Mouse (Mus musculus) induced T-regulatory cell, adult 2 months (primary cell): ENCODE results near the gene Ier5.

ENCODE experiments used
- DNase-seq: peaks from one replicate; pipeline ENCODE4 v3.0.0-alpha.2; 2012; ENCODE audit warnings: low read depth

Ier5 gene

DNA sequence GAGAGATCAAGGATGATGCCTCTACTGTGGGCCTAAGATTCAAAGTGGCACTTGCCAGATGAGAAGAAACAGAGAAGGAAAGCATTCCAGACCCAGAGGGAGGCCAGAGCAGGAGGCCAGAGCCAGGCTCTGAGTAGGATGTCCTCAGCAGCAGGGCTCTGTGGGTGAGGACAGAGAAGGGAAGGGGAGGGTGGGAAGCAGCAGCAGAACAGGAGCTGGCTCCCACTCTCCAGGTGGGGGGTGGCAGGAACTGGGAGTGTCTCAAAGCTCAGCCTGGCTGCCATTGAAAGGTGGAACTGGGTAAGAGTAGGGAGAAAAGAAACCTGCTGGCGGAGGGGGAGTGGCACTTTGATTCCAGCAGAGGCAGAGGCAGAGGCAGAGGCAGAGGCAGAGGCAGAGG, 46.1 kb downstream of the Ier5 start:
- no peak for DNase-seq

DNA sequence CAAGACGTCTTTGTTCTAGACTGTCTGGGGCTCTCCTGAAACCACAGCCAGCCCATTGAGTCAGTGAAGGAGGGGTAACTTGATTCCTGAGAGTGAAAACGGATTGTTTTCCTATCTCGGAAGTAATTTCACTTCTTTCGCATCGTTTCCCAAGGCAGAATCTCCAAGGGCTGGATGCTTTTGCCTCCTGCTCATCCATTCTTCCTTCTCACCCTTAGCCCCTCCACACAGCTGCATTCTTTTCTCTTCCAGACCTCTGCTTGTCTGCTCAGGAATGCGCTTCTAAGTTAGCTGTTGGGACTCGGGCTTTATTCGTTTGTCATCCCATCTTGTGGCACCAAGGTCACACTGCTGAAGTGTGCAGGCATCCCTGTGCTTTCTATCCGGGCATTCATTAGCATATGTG, 46.7 kb downstream of the Ier5 start:
- DNase-seq, result no peak

DNA sequence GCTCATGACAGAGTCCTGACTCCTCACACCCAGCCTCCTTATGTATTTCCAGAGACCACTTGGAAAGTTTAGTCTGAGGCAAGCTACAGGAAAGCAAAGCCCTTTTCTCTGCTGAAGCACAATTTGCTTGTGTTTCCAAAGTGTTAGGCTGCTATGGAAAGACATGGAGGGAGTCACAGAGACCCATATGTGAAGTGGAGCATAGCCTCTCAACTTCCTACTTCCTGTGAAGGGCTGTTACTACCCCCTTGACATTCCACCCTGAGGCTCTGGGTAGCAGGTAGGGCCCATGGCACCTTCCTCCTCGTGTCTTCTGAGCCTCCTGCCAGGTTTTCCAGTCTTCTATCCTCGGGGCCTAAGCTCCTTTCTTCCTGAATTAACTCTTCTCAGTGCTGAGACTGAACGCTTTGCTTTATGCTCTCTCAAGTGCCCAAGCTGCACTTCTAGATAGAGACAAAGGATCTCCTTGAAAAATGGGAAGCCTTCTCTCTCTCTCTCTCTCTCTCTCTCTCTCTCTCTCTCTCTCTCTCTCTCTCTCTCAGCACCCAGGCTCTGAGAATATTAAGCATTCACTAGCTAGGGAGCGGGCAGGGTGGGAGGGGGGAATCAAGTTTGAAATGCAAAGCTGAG, 47.2 kb downstream of the Ier5 start:
- no peak for DNase-seq

- DNase-seq, result no peak
Observed at GRCm38 (mm10) chr1:155051701-155052127, 47.7 kb downstream of the Ier5 start.

- peak; percentile 85 for DNase-seq
Observed at GRCm38 (mm10) chr1:155050897-155051592, 48.4 kb downstream of the Ier5 start.

DNA sequence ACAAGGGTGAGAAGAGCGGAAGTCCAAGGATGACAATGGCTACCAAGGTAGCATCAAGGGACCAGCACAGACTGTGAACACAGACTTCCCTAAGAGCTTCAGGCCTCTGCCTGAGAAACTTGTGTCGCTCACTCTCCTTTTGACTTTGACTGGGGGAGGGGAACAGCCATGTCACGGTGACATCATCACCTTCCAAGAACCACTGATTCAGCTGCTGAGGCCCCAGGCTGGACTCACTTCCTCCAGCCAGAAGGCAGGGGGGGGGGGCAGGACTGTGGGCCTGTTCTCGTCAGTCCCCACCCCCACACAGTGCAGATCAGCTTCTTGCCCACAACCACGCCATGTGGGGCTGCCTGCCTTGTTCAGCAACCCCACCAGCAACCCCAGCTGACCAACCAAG, 49.3 kb downstream of the Ier5 start:
- DNase-seq, result peak; percentile 92

GRCm38 (mm10) chr1:155048947-155049346, 50.5 kb downstream of the Ier5 start:
- DNase-seq, result peak; percentile 93
